Mouse (Mus musculus) mesoderm, embryonic 11.5 days (tissue): ENCODE measurements at regions not wholly inside any gene's neighbourhood (a gene's known extent, or its start where the extent isn't known, plus 50 kb on each side); places are given as distances from the start of the nearest gene placed in this dataset.

Source experiments
- DNase-seq: peaks from one replicate; pipeline ENCODE4 v3.0.0-alpha.2; 2012; ENCODE audit warnings: low read depth, low spot score

- DNase-seq: no peak
Observed at GRCm38 (mm10) chr4:66622650-66623394, 204.6 kb upstream of the Tlr4 start.

- no peak for DNase-seq
Observed at GRCm38 (mm10) chr4:66618811-66619440, 208.5 kb upstream of the Tlr4 start.

- no peak for DNase-seq
Observed at GRCm38 (mm10) chr4:66617743-66618736, 209.3 kb upstream of the Tlr4 start.

GRCm38 (mm10) chr4:66617101-66617500, 210.3 kb upstream of the Tlr4 start:
- DNase-seq: no peak

GRCm38 (mm10) chr4:66604849-66605248, 200.4 kb upstream of the Astn2 start:
- no peak for DNase-seq

GRCm38 (mm10) chr4:66598737-66599136, 194.3 kb upstream of the Astn2 start:
- no peak for DNase-seq

GRCm38 (mm10) chr4:66586647-66587046, 182.2 kb upstream of the Astn2 start:
- DNase-seq: no peak

- DNase-seq: no peak
Observed at GRCm38 (mm10) chr4:66586166-66586565, 181.8 kb upstream of the Astn2 start.

GRCm38 (mm10) chr4:66556936-66557335, 152.5 kb upstream of the Astn2 start:
- no peak for DNase-seq

GRCm38 (mm10) chr4:66550306-66551104, 146.1 kb upstream of the Astn2 start:
- no peak for DNase-seq

GRCm38 (mm10) chr4:66542833-66543436, 138.5 kb upstream of the Astn2 start:
- no peak for DNase-seq

- DNase-seq: no peak
Observed at GRCm38 (mm10) chr4:66524456-66524855, 120.0 kb upstream of the Astn2 start.

- no peak for DNase-seq
Observed at GRCm38 (mm10) chr4:66523886-66524245, 119.5 kb upstream of the Astn2 start.

GRCm38 (mm10) chr4:66523238-66523885, 119.0 kb upstream of the Astn2 start:
- DNase-seq: peak; percentile 74

- DNase-seq: no peak
Observed at GRCm38 (mm10) chr4:66522097-66522809, 117.8 kb upstream of the Astn2 start.

GRCm38 (mm10) chr4:66520796-66521195, 116.4 kb upstream of the Astn2 start:
- no peak for DNase-seq

- DNase-seq: no peak
Observed at GRCm38 (mm10) chr4:66515815-66516214, 111.4 kb upstream of the Astn2 start.

GRCm38 (mm10) chr4:66483496-66483895, 79.1 kb upstream of the Astn2 start:
- no peak for DNase-seq

GRCm38 (mm10) chr4:66482495-66483291, 78.3 kb upstream of the Astn2 start:
- DNase-seq: no peak
